ENCODE assay signal across 8 mouse cellular contexts in the genomic region with DNA sequence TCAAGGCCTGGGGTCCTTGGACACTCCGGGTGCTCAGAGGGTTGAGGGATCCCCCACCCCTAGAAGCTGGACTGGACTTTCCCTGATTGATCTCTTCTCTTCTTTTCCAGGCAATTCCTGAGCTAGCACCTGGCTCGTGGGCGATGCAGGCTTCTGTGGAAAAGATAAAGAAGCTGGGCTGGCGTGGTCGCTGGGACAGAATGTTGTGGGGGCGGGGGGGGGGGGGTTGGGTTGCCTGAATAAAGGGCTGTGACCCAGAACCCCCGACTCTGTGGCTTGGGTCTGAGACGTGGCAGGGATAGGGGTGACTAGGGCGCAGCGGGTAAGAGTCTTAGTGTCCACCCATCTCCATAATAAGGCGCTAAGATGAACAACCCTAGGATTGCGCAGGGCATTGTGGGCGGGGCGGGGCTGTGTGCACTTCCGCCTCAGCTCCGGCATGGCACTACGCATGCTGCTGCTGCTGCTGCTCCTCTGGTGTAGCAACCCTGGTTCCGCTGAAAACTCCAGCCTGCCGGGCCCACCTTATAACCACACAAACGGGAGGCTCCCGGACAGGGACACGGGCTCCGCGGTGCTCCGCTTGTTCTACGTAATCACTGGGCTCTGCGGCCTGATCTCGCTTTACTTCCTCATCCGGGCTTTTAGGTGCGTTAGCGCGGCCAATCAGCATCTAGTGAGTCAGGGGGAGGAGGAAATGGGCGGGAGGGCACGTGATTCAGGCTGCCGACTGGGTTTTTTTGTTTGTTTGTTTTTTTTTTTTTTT. TPM values are rescaled to one million over a fixed set of nuclear protein-coding genes. Genes with fewer than 3 reads are reported as not detected.
A peak's percentile ranks its signal among the peaks of the same experiment; 100 is the strongest.
DNase-seq lines count a peak whose midpoint lies in the region; ATAC-seq lines count a peak whose summit lies in the region.

1600002K03Rik (plus strand) TSS at position 418 of the 766 bp plus-strand sequence.

- no peaks in the 10 kb centered on the region for H3K27me3 ChIP-seq in intestine, embryonic 14.5 days (replicated peaks; ENCODE audit: control insufficient read depth, insufficient read depth, low read length)

- H3K9ac ChIP-seq in intestine, embryonic 14.5 days (ENCODE audit: low read length) = peak within 1 kb of the TSS; percentile 57

- H3K9me3 ChIP-seq in intestine, embryonic 14.5 days (ENCODE audit: control insufficient read depth, low read length) = no peaks in the 10 kb centered on the region

- ATAC-seq in intestine, embryonic 14.5 days (replicated peaks; ENCODE audit: low FRiP score, low TSS enrichment, low read depth) = peak; percentile 57
- peak; percentile 80 for ATAC-seq in megakaryocyte progenitor cell, adult 5-6 weeks (replicated peaks; ENCODE audit: poor library complexity)

- WGBS in intestine, embryonic 14.5 days = 7% methylated on average over 35 of the region's 35 CpGs

- DNase-seq in adipocyte (ENCODE audit: low spot score) = peak; percentile 95
- peak; percentile 95 for DNase-seq in embryo, embryonic 10.5 days (ENCODE audit: low spot score)
- DNase-seq in gastrocnemius, postnatal 25 days = peak; percentile 86
- peak; percentile 97 for DNase-seq in intestine, embryonic 14.5 days (ENCODE audit: low spot score)
- DNase-seq in left cerebral cortex, postnatal 10 days (ENCODE audit: extremely low spot score in 1 of 2, low spot score in 2 of 2) = peak; percentile 88 to 92
- peak; percentile 91 for DNase-seq in right cerebral cortex, postnatal 25 days
- DNase-seq in urinary bladder, postnatal 36 days (ENCODE audit: low spot score in 2 of 2) = peak; percentile 88 to 90

- intact Hi-C loops in left cerebral cortex, postnatal 10 days (cut with DNase I) = no loop called here

- H3K27ac ChIP-seq in intestine, embryonic 14.5 days (ENCODE audit: low read depth) = peak within 1 kb of the TSS; percentile 90

- H3K4me3 ChIP-seq in intestine, embryonic 14.5 days (ENCODE audit: low read depth, low read length) = peak within 1 kb of the TSS; percentile 57

- H3K4me1 ChIP-seq in intestine, embryonic 14.5 days (replicated peaks; ENCODE audit: control insufficient read depth, insufficient read depth, low read length) = peaks cover 19% of the 10 kb centered on the region

- peak within 1 kb of the TSS; percentile 65 for H3K4me2 ChIP-seq in intestine, embryonic 14.5 days (ENCODE audit: low read length)

- peaks cover 27% of the 10 kb centered on the region for H3K36me3 ChIP-seq in intestine, embryonic 14.5 days (ENCODE audit: control insufficient read depth, insufficient read depth, low read length)

RNA-seq across cellular contexts. Expression of gene 1600002K03Rik, which starts in this region (rescaled TPM):
- total RNA-seq in gastrocnemius, postnatal 25 days (2021) = 1 to 10 TPM; 5.1 to 5.9 TPM
- 15.8 and 16.7 TPM in 2 replicates for polyA plus RNA-seq in intestine, embryonic 14.5 days (2014; fragmentation: Nextera tagmentation; extraction: Ambion mirVana)
- total RNA-seq in left cerebral cortex, postnatal 10 days (2021) = 1 to 10 TPM; 4.5 TPM
- total RNA-seq in megakaryocyte progenitor cell, adult 5-6 weeks (2015) = 17.2 and 18.2 TPM in 2 replicates
- 13.4 and 13.5 TPM in 2 replicates for total RNA-seq in megakaryocyte progenitor cell, adult 5-6 weeks (2017)

Comparison
In these comparisons a context has a peak if more than half of its experiments do, and no peak if none do; other contexts are left out.
1. Peak in every context shown above with its lines: DNase-seq, ATAC-seq, H3K4me3 ChIP-seq and H3K27ac ChIP-seq.